Mouse (Mus musculus): ENCODE measurements around the gene 0610040J01Rik.

GRCm38 (mm10) chr5:63816643-63817042 is 4.5 kb downstream of the 0610040J01Rik start:
- no peak for TF ChIP-seq CTCF (IDR thresholded peaks at IDR 0.05; ENCODE audit: low read depth)
- no peak for TF ChIP-seq EP300 (IDR thresholded peaks at IDR 0.05; ENCODE audit: low read depth)

All from heart, postnatal 0 days (tissue).